Mouse (Mus musculus) CH12.LX (cell line): ENCODE data around the gene Adcy7. TPM values are rescaled to one million over a fixed set of nuclear protein-coding genes. Genes with fewer than 3 reads are reported as not detected.

Experiments used
- DNase-seq: peaks from one replicate; pipeline ENCODE4 v3.0.0-alpha.2; 2013; ENCODE audit errors: extremely low read depth
- H3K27ac ChIP-seq: 2 replicates; pipeline ENCODE4 v1.5.1; 2012; ENCODE audit warnings: low read depth, mild to moderate bottlenecking, control low read depth, moderate library complexity; ENCODE audit not compliant: insufficient read depth
- H3K27me3 ChIP-seq: replicated peaks from 2 replicates; pipeline ENCODE3; 2012; ENCODE audit warnings: inconsistent platforms
- H3K36me3 ChIP-seq, 2 experiments: replicated peaks in 1 of 2; 2 replicates each; pipeline versions ENCODE3 to v1.6.1; 2012; ENCODE audit warnings: inconsistent platforms in 1 of 2, low read length in 1 of 2, mild to moderate bottlenecking in 1 of 2, mixed read lengths in 1 of 2, moderate library complexity in 1 of 2; ENCODE audit not compliant: control insufficient read depth in 1 of 2, insufficient read depth in 1 of 2
- H3K4me1 ChIP-seq, 2 experiments: 2 replicates each; pipeline ENCODE4 v1.6.1; 2012; ENCODE audit warnings: inconsistent platforms in 1 of 2, moderate library complexity in 1 of 2; ENCODE audit not compliant: insufficient read depth in 2 of 2, control insufficient read depth in 1 of 2
- H3K4me2 ChIP-seq: 2 replicates; pipeline ENCODE4 v1.6.1; 2012; ENCODE audit warnings: low read depth, mild to moderate bottlenecking, control low read depth; ENCODE audit not compliant: poor library complexity, insufficient read depth, severe bottlenecking
- H3K4me3 ChIP-seq, 3 experiments: fragments of 150-350 bp in 1 of 3; sonication (generic) in 1 of 3; replicated peaks in 1 of 3; 2 replicates each; pipeline versions ENCODE3 to v1.5.1; 2011 to 2012; ENCODE audit warnings: low read depth in 2 of 3, low read length in 2 of 3, mild to moderate bottlenecking in 2 of 3, moderate library complexity in 2 of 3, control low read depth in 1 of 3, improper control_type of control experiment in 1 of 3, inconsistent platforms in 1 of 3, mixed read lengths in 1 of 3; ENCODE audit not compliant: poor library complexity in 1 of 3
- H3K79me2 ChIP-seq: replicated peaks from 2 replicates; pipeline ENCODE4 v1.6.1; 2012; ENCODE audit warnings: mild to moderate bottlenecking, moderate library complexity; ENCODE audit not compliant: control insufficient read depth, poor library complexity, insufficient read depth, severe bottlenecking; ENCODE audit errors: extremely low read depth
- H3K9ac ChIP-seq: 2 replicates; pipeline ENCODE4 v1.6.1; 2012; ENCODE audit warnings: low read depth, mild to moderate bottlenecking, control low read depth, moderate library complexity; ENCODE audit not compliant: insufficient read depth
- H3K9me3 ChIP-seq: replicated peaks from 2 replicates; pipeline ENCODE3; 2012; ENCODE audit warnings: low read length, inconsistent platforms, mixed read lengths
- CHD2 ChIP-seq: IDR thresholded peaks from 2 replicates; pipeline ENCODE4 v1.6.1; 2011; ENCODE audit warnings: low read length, improper control_type of control experiment
- CTCF ChIP-seq, 2 experiments: IDR thresholded peaks in 1 of 2; conservative IDR thresholded peaks in 1 of 2; 2 replicates each; pipeline ENCODE4 v1.5.1; 2011 to 2012; ENCODE audit warnings: low read depth in 2 of 2, low read length in 2 of 2, improper control_type of control experiment in 1 of 2, inconsistent platforms in 1 of 2, mild to moderate bottlenecking in 1 of 2, moderate library complexity in 1 of 2
- E2F4 ChIP-seq: IDR thresholded peaks from 2 replicates; pipeline ENCODE4 v1.6.1; 2011; ENCODE audit warnings: low read depth, low read length, improper control_type of control experiment; ENCODE audit not compliant: insufficient replicate concordance
- ELF1 ChIP-seq: IDR thresholded peaks from 2 replicates; pipeline ENCODE4 v1.6.1; 2014; ENCODE audit warnings: low read depth, mild to moderate bottlenecking, inconsistent platforms, low read length, improper control_type of control experiment
- ETS1 ChIP-seq: conservative IDR thresholded peaks from 2 replicates; pipeline ENCODE4 v1.6.1; 2012; ENCODE audit warnings: low read depth, mild to moderate bottlenecking, inconsistent platforms, low read length, improper control_type of control experiment, moderate library complexity
- HCFC1 ChIP-seq: IDR thresholded peaks from 2 replicates; pipeline ENCODE4 v1.6.1; 2012; ENCODE audit warnings: low read depth, mild to moderate bottlenecking, inconsistent platforms, low read length, improper control_type of control experiment
- KAT2A ChIP-seq: IDR thresholded peaks from 2 replicates; pipeline ENCODE4 v1.6.1; 2012; ENCODE audit warnings: low read length, improper control_type of control experiment, inconsistent platforms; ENCODE audit not compliant: insufficient replicate concordance
- MAFK ChIP-seq: IDR thresholded peaks from 2 replicates; pipeline ENCODE4 v1.6.1; 2011; ENCODE audit warnings: low read length, improper control_type of control experiment; ENCODE audit not compliant: insufficient replicate concordance
- MAX ChIP-seq: IDR thresholded peaks from 2 replicates; pipeline ENCODE4 v1.6.1; 2011; ENCODE audit warnings: low read length, improper control_type of control experiment
- MEF2A ChIP-seq: IDR thresholded peaks from 2 replicates; pipeline ENCODE4 v1.6.1; 2014; ENCODE audit warnings: low read depth, mild to moderate bottlenecking, inconsistent platforms, low read length, improper control_type of control experiment, borderline replicate concordance
- MYC ChIP-seq: IDR thresholded peaks from 2 replicates; pipeline ENCODE4 v1.6.1; 2011; ENCODE audit warnings: low read depth, mild to moderate bottlenecking, improper control_type of control experiment, low read length
- NELFE ChIP-seq: IDR thresholded peaks from 2 replicates; pipeline ENCODE4 v1.6.1; 2011; ENCODE audit warnings: low read depth, low read length, improper control_type of control experiment
- POLR2A ChIP-seq: IDR thresholded peaks from 2 replicates; pipeline ENCODE4 v1.6.1; 2011; ENCODE audit warnings: low read depth, mild to moderate bottlenecking, improper control_type of control experiment, low read length
- SIN3A ChIP-seq: IDR thresholded peaks from 2 replicates; pipeline ENCODE4 v1.6.1; 2012; ENCODE audit warnings: low read length, improper control_type of control experiment, inconsistent platforms
- TBP ChIP-seq: conservative IDR thresholded peaks from 2 replicates; pipeline ENCODE4 v1.6.1; 2011; ENCODE audit warnings: low read depth, low read length, improper control_type of control experiment
- TCF12 ChIP-seq: IDR thresholded peaks from 2 replicates; pipeline ENCODE4 v1.6.1; 2014; ENCODE audit warnings: low read depth, mild to moderate bottlenecking, inconsistent platforms, low read length, improper control_type of control experiment
- UBTF ChIP-seq: IDR thresholded peaks from 2 replicates; pipeline ENCODE4 v1.6.1; 2012; ENCODE audit warnings: low read depth, mild to moderate bottlenecking, inconsistent platforms, low read length, improper control_type of control experiment, moderate library complexity
- USF1 ChIP-seq: IDR thresholded peaks from 2 replicates; pipeline ENCODE4 v1.6.1; 2014; ENCODE audit warnings: low read depth, mild to moderate bottlenecking, inconsistent platforms, low read length, improper control_type of control experiment
- USF2 ChIP-seq: conservative IDR thresholded peaks from 2 replicates; pipeline ENCODE4 v1.6.1; 2011; ENCODE audit warnings: low read depth, low read length, improper control_type of control experiment
- dilution Hi-C: fragments of 300-500 bp; cut with MboI; formaldehyde crosslinking; loops from 2 replicates; pipeline ENCODE4 v1.14.3; 2020; ENCODE audit warnings: low sequenced_read_pairs; ENCODE audit not compliant: extremely low pct_unique_long_range_greater_than_20kb, extremely low pct_ligation_motif_present
- in situ Hi-C: fragments of 300-500 bp; cut with MboI; formaldehyde crosslinking; loops from 3 replicates; pipeline ENCODE4 v1.14.3; 2019; ENCODE audit warnings: low sequenced_read_pairs, low pct_ligation_motif_present, low pct_unique_long_range_greater_than_20kb, mixed read lengths
- polyA plus RNA-seq: library from polyadenylated mRNA; unstranded; fragments of >175 nt; gene quantifications from 2 replicates; pipeline ENCODE4 v1.2.1, GENCODE M21; 2012; ENCODE audit warnings: low read depth; ENCODE audit not compliant: insufficient read length
- total RNA-seq, 2 experiments: library from RNA; depleted of rRNA; stranded (reverse); fragments of 300-350 nt in 1 of 2; fragments of >200 nt in 1 of 2; gene quantifications; 2 replicates each; pipeline ENCODE4 v1.2.3; 2012 to 2014

The Adcy7 gene
- total and polyA plus RNA-seq, 3 experiments, result 25.7 to 28.5 (median 27.0) TPM

DNA sequence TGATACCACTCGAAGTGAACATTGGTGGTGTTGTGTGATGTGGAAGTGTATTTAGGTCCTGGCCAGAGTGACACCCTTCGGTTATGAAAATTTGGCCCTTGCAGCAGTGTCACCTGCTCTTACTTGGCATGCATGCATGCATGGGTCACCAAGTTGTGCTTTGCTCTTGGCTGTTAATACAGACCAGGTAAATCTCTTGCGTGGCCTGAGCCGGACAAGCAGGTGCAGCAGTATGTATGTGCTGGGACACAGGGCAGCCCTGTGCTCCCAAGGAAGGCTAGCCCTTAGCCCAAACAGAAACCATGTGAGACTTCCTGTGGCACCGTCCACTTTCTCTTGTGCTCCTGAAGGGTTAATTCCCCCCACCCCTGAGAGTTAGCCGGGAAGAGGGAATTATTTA, 44.4 kb upstream of the Adcy7 start:
- Histone ChIP-seq H3K36me3 (peaks cover 0 to 36% of the 10 kb centered on the region in 2 experiments), H3K27me3 (no peaks in the 10 kb centered on the region), H3K9ac (no peak overlapping the region), H3K79me2 (peaks cover 17% of the 10 kb centered on the region), H3K9me3 (no peaks in the 10 kb centered on the region), H3K4me3 (no peak overlapping the region), H3K4me2 (no peak overlapping the region), H3K4me1 (peaks cover 9 to 45% of the 10 kb centered on the region in 2 experiments; a peak in 3 of 4 replicates), H3K27ac (no peak overlapping the region)
- in situ Hi-C loops, result no loop called here
- dilution Hi-C loops, result no loop called here
- DNase-seq, result no peak
- TF ChIP-seq MEF2A (no peak), UBTF (no peak), USF2 (no peak), MYC (no peak), ETS1 (no peak)

DNA sequence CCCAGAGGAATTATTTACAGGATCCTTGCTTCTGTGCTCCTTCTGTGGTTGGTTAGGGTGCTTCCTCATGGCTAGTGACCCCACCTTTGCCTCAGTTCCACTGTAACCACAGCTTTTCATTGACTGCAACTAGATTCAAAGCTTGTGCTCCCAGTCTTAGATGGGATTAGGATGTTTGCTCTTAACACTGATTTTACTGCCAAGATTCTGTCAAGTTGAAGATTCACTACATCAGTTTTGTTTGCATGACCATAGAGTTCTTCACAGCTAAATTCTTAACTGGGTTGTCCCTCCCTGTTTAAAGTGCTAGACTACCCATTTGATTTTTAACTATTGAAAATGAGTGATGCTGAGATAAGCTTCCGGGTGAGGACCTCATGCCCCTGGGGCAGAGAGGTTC, 43.9 kb upstream of the Adcy7 start:
- peaks cover 0 to 36% of the 10 kb centered on the region in 2 experiments for H3K36me3 ChIP-seq
- H3K79me2 ChIP-seq, result peaks cover 17% of the 10 kb centered on the region
- H3K4me1 ChIP-seq, result peaks cover 13 to 50% of the 10 kb centered on the region in 2 experiments; a peak in 3 of 4 replicates
- DNase-seq, result no peak
- TF ChIP-seq CHD2 (no peak), HCFC1 (no peak), MEF2A (no peak), MYC (no peak), MAFK (no peak), ELF1 (no peak), KAT2A (no peak)
- H3K27ac ChIP-seq, result no peak overlapping the region
- no peaks in the 10 kb centered on the region for H3K9me3 ChIP-seq
- dilution Hi-C loops, result no loop called here
- H3K4me3 ChIP-seq, result no peak overlapping the region
- H3K9ac ChIP-seq, result no peak overlapping the region
- no peaks in the 10 kb centered on the region for H3K27me3 ChIP-seq
- in situ Hi-C loops, result no loop called here
- no peak overlapping the region for H3K4me2 ChIP-seq

DNA sequence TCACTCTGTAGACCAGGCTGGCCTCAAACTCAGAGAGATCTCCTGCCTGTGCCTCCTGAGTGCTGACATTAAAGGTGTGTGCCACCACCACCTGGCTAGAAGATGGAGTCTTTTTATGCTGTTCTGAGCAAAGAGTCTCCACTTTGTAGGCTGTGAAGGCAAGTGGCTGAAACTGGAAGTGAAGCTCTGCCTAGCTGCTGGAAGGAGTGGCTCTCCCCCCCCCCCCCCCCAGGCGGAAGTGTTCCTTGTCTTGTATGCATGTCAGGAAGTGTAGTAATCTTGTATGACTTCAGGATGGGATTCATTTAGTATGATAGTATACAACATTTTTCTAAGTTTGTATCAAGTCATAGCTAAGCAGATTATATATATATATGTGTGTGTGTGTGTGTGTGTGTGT, 43.4 kb upstream of the Adcy7 start:
- H3K36me3 ChIP-seq, result peaks cover 0 to 32% of the 10 kb centered on the region in 2 experiments
- no peak overlapping the region for H3K4me3 ChIP-seq
- 0 out of 2 replicates have a peak overlapping the region, but pooled peaks have one; percentile 24 for H3K4me2 ChIP-seq
- no peaks in the 10 kb centered on the region for H3K9me3 ChIP-seq
- peaks cover 20% of the 10 kb centered on the region for H3K79me2 ChIP-seq
- in situ Hi-C loops, result no loop called here
- H3K27ac ChIP-seq, result no peak overlapping the region
- H3K27me3 ChIP-seq, result no peaks in the 10 kb centered on the region
- peak; percentile 21 for DNase-seq
- TF ChIP-seq USF1, result no peak
- no peak for TF ChIP-seq UBTF
- no peak for TF ChIP-seq USF2
- no peak for TF ChIP-seq TCF12
- TF ChIP-seq MAFK, result no peak
- TF ChIP-seq NELFE, result no peak
- TF ChIP-seq TBP, result no peak
- no peak for TF ChIP-seq SIN3A
- no peak for TF ChIP-seq CTCF (conservative IDR thresholded peaks at IDR 0.05 in 1 of 2, IDR thresholded peaks at IDR 0.05 in 1 of 2; ENCODE audit: low read depth in 2 of 2, low read length in 2 of 2)
- TF ChIP-seq E2F4, result no peak
- no peak for TF ChIP-seq MAX
- TF ChIP-seq POLR2A, result no peak
- peaks cover 13 to 53% of the 10 kb centered on the region in 2 experiments for H3K4me1 ChIP-seq
- no peak overlapping the region for H3K9ac ChIP-seq
- dilution Hi-C loops, result no loop called here
